Mouse (Mus musculus): ENCODE results near the gene Senp1.

The Senp1 gene

DNA sequence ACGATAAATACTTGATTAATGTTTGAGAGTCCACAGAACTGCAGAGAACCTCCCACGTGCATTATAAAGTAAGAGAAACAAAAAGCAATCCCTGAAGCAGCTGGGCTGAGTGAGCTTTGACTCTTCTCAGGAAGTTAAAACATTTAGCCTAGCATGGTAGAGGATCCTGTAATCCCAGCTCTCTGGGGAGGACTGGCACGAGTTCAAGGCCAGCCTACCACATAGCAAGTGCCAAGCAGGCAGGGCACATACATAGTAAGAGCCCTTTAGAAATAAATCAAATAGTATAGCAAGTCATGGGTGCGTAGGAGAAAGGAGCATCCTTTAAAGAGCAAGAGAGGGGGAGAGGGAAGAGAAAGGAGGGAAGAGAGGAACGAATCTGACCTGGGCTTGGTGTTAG lies 27.7 kb downstream of the Senp1 start:
- DNase-seq (ENCODE audit: extremely low read depth, insufficient read length, low spot score): no peak

DNA sequence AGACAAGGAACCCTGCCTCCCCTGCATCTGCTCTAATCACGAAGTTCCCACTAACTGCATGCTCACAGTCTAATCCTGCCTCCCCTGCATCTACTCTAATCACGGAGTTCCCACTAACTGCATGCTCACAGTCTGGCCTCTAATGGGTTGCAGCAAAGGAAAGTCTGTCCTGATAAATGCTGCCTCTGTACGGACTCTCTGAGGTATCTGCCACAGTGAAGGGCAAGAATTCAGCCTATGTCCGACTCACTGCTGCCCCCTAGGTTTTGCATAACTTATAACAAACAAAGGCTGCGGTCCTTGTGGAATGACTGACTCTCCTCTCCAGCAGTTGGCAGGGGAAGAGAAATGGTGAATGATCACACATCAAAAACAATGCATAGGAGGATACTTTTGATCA lies 38.3 kb downstream of the Senp1 start:
- no peak for DNase-seq (ENCODE audit: extremely low read depth, insufficient read length, low spot score)

- no peak for DNase-seq (ENCODE audit: extremely low read depth, insufficient read length, low spot score)
Measured at GRCm38 (mm10) chr15:98051685-98052084, 41.9 kb downstream of the Senp1 start.

DNA sequence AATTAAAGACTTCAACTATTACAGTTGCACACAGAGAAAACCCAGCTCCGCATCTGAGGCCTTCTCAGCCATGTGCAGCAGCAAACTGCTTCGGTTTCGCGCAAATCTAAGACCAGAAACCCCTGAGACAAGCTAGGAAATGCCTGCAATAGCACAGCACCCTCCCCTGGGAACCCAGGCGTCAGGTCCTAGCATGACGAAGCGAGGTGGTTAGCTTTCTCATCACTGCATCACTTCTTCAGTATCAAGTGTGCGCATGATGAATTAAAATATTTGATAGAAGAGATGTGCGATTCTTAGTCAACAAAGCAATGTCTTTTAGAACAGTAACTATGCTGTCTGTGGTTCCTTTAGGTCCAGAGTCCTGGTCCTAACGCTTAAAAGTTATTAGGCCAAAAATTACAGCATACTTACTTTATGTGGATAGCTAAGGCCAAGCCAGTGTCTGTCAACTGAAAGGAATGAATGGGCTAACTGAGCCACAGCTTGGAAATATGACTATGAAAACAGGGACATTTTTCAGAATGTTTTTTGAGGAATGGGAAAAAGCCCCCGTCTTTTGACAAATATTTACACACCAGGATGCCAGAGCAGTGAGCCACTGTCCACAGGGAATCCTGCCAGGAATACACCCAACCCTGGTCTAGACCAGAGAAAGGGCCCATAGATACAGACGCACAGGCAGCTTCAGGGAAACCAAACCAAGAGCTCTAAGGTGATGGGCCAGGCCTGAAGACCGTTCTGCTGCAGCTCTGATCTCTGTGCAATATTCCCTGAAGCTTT lies 44.4 kb downstream of the Senp1 start:
- DNase-seq (ENCODE audit: extremely low read depth, insufficient read length, low spot score): peak; percentile 44

GRCm38 (mm10) chr15:98044387-98044786 lies 49.2 kb downstream of the Senp1 start:
- DNase-seq (ENCODE audit: extremely low read depth, insufficient read length, low spot score): no peak

DNA sequence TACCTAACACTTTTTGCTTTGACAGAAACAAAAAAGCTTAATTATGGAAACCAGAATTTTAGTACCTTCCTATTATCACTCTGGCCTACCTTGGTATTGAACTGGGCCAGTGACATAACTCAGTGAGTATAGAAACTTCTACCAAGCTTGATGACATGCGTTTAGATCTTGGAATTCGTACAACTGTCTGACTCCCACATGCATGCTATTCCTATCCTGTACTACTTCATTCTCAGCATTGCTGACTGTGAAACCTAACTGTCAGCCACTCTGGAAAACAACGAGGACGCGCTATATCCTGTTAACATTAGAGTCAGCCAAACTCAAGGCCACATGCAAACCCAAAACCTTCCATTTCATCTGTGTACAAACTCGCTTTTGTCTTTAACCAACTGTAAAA lies 49.6 kb downstream of the Senp1 start:
- no peak for DNase-seq (ENCODE audit: extremely low read depth, insufficient read length, low spot score)

DNA sequence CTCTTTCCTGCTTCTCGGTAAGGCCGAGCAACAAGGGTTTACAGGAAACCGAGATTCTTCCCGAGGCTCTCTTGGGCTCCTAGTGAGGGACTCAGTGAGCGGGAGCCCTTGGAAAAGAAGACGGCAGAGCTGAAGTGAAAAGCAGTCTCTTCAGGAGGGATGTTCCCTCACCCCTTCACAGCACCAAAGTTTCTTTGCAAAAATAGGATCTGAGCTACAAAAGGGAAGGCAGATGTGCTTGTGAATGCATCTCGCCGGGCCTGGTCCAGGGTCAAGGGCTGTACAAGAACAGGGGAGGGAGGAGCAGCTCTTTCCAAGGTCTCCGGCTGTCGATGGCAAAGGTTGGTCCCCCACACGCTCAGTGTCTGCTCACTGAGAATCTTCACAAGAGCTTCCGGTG lies 51.0 kb downstream of the Senp1 start:
- DNase-seq (ENCODE audit: extremely low read depth, insufficient read length, low spot score): no peak

GRCm38 (mm10) chr15:98039682-98040081 lies 53.9 kb downstream of the Senp1 start:
- no peak for DNase-seq (ENCODE audit: extremely low read depth, insufficient read length, low spot score)

DNA sequence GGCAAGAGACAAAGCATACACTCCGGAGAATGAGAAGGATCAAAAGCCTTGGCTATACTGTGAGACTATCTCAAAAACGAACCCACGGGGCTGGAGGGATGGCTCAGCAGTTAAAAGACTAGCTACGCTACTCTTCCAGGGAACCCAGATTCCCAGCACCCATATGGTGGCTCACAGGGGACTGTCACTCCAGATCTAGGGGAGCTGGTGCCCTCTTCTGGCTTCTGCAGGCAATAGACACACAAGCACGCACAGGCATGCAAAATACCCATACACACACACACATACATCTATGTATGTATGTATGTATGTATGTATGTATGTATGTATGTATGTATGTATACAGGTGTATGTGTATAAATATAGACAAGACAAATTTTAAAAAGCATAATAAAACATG lies 57.0 kb downstream of the Senp1 start:
- DNase-seq (ENCODE audit: extremely low read depth, insufficient read length, low spot score): no peak

DNA sequence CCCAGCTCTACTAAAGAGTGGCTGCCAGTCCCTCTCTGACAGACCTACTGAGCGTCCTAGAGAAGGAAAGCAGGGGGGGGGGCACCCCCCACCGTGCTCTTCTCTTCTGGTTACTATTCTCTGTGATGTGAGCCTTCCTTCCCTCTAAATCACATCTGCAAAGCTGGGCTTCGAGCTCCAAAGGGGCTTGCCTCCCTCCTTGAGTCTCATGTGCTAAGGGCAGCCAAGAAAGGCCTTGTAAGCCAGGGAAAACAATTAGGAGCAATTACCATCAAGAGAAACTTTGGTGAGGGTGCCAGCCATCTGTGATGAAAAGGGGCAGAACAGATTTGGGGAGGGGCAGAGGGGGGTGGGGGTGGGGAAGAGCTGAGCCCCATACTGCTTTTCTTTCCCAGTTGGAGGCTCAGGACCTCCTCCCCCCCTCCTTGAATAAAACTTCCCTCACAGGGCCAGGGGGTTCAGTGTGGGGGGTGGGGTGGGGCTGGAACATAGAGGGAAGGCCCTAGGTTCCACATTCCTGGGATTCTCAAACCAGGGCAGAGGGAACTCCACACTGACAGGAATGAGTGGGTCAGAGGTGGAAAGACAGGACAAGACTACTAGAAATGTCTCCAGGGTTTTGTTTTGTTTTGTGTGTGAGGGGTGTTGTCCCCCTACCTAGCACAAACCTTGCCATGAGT lies 58.3 kb downstream of the Senp1 start:
- no peak for DNase-seq (ENCODE audit: extremely low read depth, insufficient read length, low spot score)

- DNase-seq (ENCODE audit: extremely low read depth, insufficient read length, low spot score): no peak
Measured at GRCm38 (mm10) chr15:98033233-98033748, 60.3 kb downstream of the Senp1 start.

DNA sequence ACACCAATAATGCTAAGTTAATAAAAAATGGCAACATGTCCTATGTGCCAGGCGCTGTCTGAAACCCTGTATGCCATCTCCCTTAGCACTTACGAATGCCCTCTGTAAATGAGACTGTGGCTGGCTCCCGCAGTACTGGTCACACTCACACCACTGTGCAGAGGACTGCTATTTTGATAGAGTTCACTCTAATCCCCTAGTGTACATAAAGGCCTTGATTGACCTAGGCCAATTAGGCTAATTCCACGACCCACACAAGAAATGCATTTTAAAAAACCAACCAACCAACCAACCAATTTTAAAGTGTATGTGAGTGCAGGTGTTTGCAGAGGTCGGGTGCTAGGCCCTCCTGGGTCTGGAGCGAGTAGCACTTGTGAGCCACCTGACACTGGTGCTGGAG lies 63.7 kb downstream of the Senp1 start:
- no peak for DNase-seq (ENCODE audit: extremely low read depth, insufficient read length, low spot score)

- DNase-seq (ENCODE audit: extremely low read depth, insufficient read length, low spot score): no peak
Measured at GRCm38 (mm10) chr15:98026967-98027904, 66.3 kb downstream of the Senp1 start.

- no peak for DNase-seq (ENCODE audit: extremely low read depth, insufficient read length, low spot score)
Measured at GRCm38 (mm10) chr15:98025611-98026010, 67.9 kb downstream of the Senp1 start.

- no peak for DNase-seq (ENCODE audit: extremely low read depth, insufficient read length, low spot score)
Measured at GRCm38 (mm10) chr15:98023137-98023536, 70.4 kb downstream of the Senp1 start.

GRCm38 (mm10) chr15:98021886-98022285 lies 71.7 kb downstream of the Senp1 start:
- DNase-seq (ENCODE audit: extremely low read depth, insufficient read length, low spot score): no peak

DNA sequence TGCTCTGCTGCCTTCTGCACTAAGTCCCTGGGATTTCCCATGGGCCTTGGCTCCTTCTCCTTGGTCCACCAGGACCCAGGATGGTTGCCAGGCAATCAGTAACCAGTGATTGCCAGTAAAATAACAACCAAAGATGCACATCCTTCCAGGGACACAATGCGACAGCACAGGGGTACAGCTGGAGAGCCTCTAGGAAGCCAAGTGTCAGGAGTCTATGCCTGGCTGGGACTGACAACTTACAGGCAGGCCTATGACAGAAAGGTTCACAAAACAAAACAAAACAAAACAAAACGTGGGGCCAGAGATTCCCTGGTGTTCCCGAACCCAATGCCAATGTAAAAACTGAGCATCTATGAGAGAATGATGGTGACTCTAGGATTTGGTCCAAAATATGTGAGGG lies 74.5 kb downstream of the Senp1 start:
- no peak for DNase-seq (ENCODE audit: extremely low read depth, insufficient read length, low spot score)

GRCm38 (mm10) chr15:98017925-98018324 lies 75.6 kb downstream of the Senp1 start:
- DNase-seq (ENCODE audit: extremely low read depth, insufficient read length, low spot score): no peak

- DNase-seq (ENCODE audit: extremely low read depth, insufficient read length, low spot score): no peak
Measured at GRCm38 (mm10) chr15:98012810-98013209, 80.7 kb downstream of the Senp1 start.

DNA sequence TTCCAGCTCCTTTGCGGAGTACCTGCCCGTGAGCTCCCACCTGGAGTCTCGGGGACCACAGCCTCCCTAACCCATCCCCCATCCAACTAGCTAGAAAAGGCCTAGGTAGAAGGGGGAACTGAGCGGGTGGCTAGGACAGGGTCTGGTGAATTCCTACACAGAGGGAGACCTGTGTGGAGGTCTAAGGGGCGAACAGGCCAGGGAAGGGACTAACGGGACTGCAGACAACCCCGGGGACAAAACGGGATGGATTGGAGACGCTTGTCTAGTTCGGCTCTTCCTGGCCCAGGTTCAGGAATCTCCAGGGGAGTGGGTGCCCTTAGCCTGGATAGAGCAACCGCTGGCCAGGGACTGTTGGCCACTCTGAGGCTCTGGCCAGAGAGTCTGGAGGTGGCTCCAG lies 88.4 kb downstream of the Senp1 start:
- no peak for DNase-seq (ENCODE audit: extremely low read depth, insufficient read length, low spot score)

GRCm38 (mm10) chr15:98004740-98005159 lies 88.8 kb downstream of the Senp1 start:
- DNase-seq (ENCODE audit: extremely low read depth, insufficient read length, low spot score): no peak

Measured in 3134 (cell line).